Mouse (Mus musculus): Measurements from ENCODE around the gene Grid2. TPM values are rescaled to one million over a fixed set of nuclear protein-coding genes. Genes with fewer than 3 reads are reported as not detected.

The Grid2 gene
- total RNA-seq, 2 experiments from 2014 or later: not detected

DNA sequence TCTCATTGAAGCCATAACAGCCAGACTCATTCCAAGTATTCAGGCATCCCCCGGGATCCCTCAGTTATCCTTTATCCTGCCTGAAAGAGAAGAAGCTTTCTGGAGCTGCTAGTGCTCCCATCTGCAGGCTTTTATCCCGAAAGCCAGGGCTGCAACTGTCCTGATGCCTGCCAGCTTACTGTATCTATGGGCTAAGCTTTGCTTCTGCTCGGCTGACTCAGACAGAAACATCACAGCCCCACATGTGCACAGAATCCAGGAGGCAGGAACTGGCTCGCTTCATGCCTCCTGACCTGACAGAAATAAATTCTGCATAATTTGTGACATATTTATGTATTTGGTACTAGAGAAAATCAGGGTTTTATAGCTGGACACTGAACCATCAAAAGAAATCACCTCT lies 1361.2 kb downstream of the Grid2 start:
- DNase-seq: no peak

- peak; percentile 9 to 45 for DNase-seq
These were observed 1361.9 kb downstream of the Grid2 start for GRCm38 (mm10) chr6:64617417-64618135.

DNA sequence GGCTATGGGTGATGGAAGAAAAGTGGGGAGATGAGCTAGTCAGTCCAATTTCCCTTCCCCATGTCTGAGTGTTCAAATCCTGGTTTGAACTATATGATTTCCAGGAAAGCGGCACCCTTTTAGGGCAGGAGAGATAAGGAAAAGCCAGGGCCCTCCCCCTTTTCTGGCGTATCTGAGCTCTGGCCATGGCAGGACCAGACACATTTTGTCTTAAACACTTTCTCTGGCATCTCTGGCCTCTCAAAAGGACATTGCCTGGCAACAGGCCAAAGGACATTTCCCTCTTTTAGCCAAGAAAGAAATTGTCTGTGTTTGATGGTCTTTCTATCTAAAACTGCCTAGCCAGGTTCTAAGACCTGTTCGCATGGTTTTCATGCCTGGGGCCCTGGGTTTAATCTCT lies 1367.7 kb downstream of the Grid2 start:
- DNase-seq: no peak

- no peak for DNase-seq
These were observed 1392.0 kb downstream of the Grid2 start for GRCm38 (mm10) chr6:64647661-64648060.

GRCm38 (mm10) chr6:64648196-64648595 lies 1392.5 kb downstream of the Grid2 start:
- DNase-seq: no peak

DNA sequence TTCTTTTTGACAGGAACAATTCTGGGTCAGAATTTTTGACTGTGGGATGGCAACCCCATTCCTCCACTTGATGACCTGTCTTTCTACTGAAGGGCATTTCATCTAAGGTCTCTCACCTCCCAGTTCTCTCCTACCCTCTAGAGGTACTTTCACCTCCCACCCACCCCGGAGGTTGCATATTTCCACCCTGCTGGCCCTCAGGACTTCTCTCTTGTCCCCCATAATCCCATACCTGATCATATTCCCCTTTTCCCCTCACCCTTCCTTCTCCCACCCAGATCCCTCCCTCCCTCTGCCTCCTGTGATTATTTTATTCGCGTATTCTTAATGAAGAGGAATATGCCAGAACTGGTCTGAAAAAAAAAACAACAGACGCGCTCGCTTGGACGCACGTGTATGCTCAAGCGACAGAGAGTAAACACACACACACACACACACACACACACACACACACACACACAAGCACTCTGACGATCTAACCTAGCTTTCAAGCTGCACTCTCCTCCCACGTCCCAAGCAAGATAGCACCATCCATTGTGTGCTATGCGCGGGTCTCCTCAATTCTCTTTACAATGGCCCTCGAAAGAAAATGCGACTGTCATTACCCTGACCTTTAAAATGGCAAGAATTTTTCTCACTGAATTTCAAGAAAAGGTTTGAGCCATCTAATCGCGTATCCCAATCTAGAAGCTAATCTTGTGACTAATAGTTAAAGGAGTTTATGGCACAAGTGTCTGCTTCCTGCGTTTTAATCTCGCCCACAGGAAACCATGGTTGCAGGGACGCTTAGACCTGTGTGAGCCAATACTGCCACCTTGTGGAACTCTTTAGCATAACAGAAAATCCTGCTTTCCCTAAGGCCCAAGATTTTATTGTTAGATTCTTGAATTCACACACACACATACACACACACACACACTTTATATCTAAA lies 1393.9 kb downstream of the Grid2 start:
- peak; percentile 47 to 64 for DNase-seq

- DNase-seq: no peak
These were observed 1395.1 kb downstream of the Grid2 start for GRCm38 (mm10) chr6:64650765-64651164.

DNA sequence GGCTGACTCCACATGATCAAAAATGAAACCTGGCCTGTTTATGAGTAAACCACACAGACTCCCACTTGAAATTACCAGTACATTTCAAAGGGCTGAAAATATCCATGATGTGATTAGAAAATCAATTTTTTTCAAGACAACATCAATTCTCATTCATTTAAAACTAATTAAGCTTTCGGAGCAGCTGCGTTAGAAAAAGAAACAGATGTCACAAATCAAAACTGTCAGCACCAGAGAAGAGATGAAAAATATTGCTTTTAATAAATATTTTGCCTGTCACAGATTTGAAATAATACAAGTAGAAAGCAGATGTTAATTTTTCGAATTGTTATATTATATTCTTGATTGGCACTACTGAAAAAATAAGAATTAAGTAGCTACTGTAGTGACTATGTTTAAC lies 1415.3 kb downstream of the Grid2 start:
- DNase-seq: no peak

- no peak for DNase-seq
These were observed 1423.1 kb downstream of the Grid2 start for GRCm38 (mm10) chr6:64678815-64679214.

GRCm38 (mm10) chr6:64683974-64684373 lies 1428.3 kb downstream of the Grid2 start:
- DNase-seq: peak in 1 of 2 experiments; percentile 9

GRCm38 (mm10) chr6:64684973-64685372 lies 1429.3 kb downstream of the Grid2 start:
- DNase-seq: no peak

- DNase-seq: no peak
These were observed 1432.7 kb downstream of the Grid2 start for GRCm38 (mm10) chr6:64688181-64688944.

DNA sequence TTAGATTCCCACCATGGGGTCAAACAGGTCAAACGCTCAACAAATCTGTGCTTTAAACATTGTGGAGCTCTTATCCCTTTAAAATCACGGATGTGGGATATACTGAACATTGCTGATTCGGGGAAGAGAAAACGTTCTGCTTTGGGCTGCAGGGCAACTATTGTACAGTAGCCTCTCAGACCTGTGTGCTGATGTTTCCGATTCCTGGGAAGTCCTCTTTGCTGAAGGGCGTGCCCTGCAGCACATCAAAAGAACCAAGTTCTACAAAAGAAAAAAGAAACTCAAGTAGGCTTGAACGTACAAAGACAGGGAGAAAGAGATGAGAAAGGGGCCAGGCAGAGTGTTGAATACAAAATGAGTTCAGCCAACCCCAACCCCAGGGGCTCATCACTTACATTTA lies 1439.0 kb downstream of the Grid2 start:
- no peak for DNase-seq

GRCm38 (mm10) chr6:64703659-64704058 lies 1448.0 kb downstream of the Grid2 start:
- no peak for DNase-seq

GRCm38 (mm10) chr6:64727751-64728403 lies 1472.2 kb downstream of the Grid2 start:
- peak in 1 of 2 experiments; percentile 25 for DNase-seq

GRCm38 (mm10) chr6:64728499-64729198 lies 1473.0 kb downstream of the Grid2 start, which contains the start of gene Atoh1:
TSS of gene Atoh1 (plus strand) at chr6:64729125.
- peak; percentile 7 to 32 for DNase-seq

DNA sequence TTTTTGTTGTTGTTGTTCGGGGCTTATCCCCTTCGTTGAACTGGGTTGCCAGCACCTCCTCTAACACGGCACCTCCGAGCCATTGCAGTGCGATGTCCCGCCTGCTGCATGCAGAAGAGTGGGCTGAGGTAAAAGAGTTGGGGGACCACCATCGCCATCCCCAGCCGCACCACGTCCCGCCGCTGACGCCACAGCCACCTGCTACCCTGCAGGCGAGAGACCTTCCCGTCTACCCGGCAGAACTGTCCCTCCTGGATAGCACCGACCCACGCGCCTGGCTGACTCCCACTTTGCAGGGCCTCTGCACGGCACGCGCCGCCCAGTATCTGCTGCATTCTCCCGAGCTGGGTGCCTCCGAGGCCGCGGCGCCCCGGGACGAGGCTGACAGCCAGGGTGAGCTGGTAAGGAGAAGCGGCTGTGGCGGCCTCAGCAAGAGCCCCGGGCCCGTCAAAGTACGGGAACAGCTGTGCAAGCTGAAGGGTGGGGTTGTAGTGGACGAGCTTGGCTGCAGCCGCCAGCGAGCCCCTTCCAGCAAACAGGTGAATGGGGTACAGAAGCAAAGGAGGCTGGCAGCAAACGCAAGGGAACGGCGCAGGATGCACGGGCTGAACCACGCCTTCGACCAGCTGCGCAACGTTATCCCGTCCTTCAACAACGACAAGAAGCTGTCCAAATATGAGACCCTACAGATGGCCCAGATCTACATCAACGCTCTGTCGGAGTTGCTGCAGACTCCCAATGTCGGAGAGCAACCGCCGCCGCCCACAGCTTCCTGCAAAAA lies 1473.7 kb downstream of the Grid2 start:
- DNase-seq: no peak

GRCm38 (mm10) chr6:64730030-64730429 lies 1474.4 kb downstream of the Grid2 start:
- no peak for DNase-seq

GRCm38 (mm10) chr6:64730506-64731020 lies 1474.9 kb downstream of the Grid2 start:
- no peak for DNase-seq

DNA sequence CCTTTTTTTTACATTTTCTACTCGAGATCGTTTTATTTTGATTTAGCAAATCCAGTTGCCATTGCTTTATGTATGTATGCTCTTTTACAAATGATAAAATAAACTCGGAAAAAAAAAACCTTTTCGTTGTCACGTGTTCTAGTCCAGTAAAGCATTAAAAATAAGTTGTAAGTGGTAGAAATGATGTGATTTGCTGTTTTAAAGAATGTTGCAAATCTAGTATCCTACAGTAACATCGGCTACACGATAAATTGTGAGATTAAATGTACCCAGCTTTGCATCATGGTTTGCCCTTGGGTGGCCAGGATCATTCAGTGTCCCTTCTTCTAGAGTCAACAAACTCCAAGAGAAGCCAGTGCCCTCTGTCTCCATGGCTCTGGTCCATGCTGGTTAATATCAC lies 1475.5 kb downstream of the Grid2 start:
- no peak for DNase-seq
